Mouse (Mus musculus) kidney, adult 2 months (tissue): ENCODE results near the gene Utrn. TPM values are rescaled to one million over a fixed set of nuclear protein-coding genes. Genes with fewer than 3 reads are reported as not detected.

Source experiments
- DNase-seq: peaks from one replicate; pipeline ENCODE4 v3.0.0; 2021
- H3K27ac ChIP-seq: fragments of 200-500 bp; 2 replicates; pipeline ENCODE4 v1.5.1; 2012; ENCODE audit warnings: low read depth, low read length, control low read depth, inconsistent platforms; ENCODE audit not compliant: insufficient read depth
- H3K27me3 ChIP-seq: fragments of 200-500 bp; replicated peaks from 2 replicates; pipeline ENCODE4 v1.6.1; 2012; ENCODE audit warnings: mild to moderate bottlenecking, moderate library complexity, low read length, inconsistent platforms; ENCODE audit not compliant: control insufficient read depth, insufficient read depth
- H3K36me3 ChIP-seq: fragments of 200-500 bp; 2 replicates; pipeline ENCODE4 v1.6.1; 2012; ENCODE audit warnings: mild to moderate bottlenecking, moderate library complexity, low read length, inconsistent platforms; ENCODE audit not compliant: control insufficient read depth, insufficient read depth
- H3K4me1 ChIP-seq: fragments of 200-500 bp; 2 replicates; pipeline ENCODE4 v1.6.1; 2011; ENCODE audit warnings: low read length; ENCODE audit not compliant: control insufficient read depth, insufficient read depth
- H3K4me3 ChIP-seq: fragments of 200-500 bp; 2 replicates; pipeline ENCODE4 v1.5.1; 2011; ENCODE audit warnings: mild to moderate bottlenecking, low read depth, low read length, control low read depth; ENCODE audit not compliant: insufficient read depth
- CTCF ChIP-seq: fragments of 200-500 bp; conservative IDR thresholded peaks from 2 replicates; pipeline ENCODE4 v1.5.1; 2011; ENCODE audit warnings: low read depth, mild to moderate bottlenecking, control low read depth, low read length, moderate library complexity, mixed read lengths; ENCODE audit not compliant: insufficient read depth, insufficient read length
- POLR2A ChIP-seq: fragments of 200-500 bp; IDR thresholded peaks from one replicate; pipeline ENCODE4 v1.6.1; 2011; ENCODE audit warnings: low read depth, low read length, control low read depth
- WGBS: fragments of 180-500 bp; shearing (Covaris S2); methylation state at CpG from one replicate; pipeline ENCODE4 v1.1.7; 2018; 5-methylcytosine and 5-hydroxymethylcytosine counted together
- polyA plus RNA-seq: library from polyadenylated mRNA; depleted of rRNA; stranded (reverse); fragments of >200 nt; gene quantifications from 2 replicates; pipeline ENCODE4 v1.2.3, GENCODE M21; 2012

Utrn gene
- polyA plus RNA-seq, 1 experiment: 20.8 TPM

DNA sequence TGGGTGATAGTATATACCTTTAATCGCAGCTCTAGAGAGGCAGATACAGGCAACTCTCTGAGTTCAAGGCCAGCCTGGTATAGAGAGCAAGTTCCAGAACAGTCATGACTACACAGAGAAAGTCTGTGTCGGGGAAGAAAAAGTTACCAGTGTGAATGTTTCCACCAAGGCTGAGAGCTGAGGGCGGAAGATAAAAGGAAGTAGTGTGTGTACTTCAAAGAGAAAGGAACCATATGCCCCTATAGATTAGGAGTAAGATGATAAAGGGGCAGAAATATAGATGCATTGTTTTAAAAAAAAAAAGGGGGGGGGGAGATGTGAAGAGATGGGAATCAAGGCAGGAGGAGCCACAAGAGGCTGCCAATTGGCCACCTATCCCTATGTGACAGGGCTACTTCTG is 334.9 kb downstream of the Utrn start:
- H3K36me3 ChIP-seq: no peaks in the 10 kb centered on the region
- no peak for DNase-seq
- H3K4me1 ChIP-seq: no peaks in the 10 kb centered on the region
- H3K4me3 ChIP-seq: no peak overlapping the region
- H3K27ac ChIP-seq: no peak overlapping the region
- 93% methylated on average over 3 of the region's 3 CpGs for WGBS
- no peak for TF ChIP-seq CTCF
- H3K27me3 ChIP-seq: no peaks in the 10 kb centered on the region

- 70% methylated on average over 1 of the region's 1 CpGs for WGBS
- no peaks in the 10 kb centered on the region for H3K4me1 ChIP-seq
- DNase-seq: no peak
- H3K27me3 ChIP-seq: no peaks in the 10 kb centered on the region
- H3K27ac ChIP-seq: no peak overlapping the region
- H3K4me3 ChIP-seq: no peak overlapping the region
- no peak for TF ChIP-seq CTCF
- no peak for TF ChIP-seq POLR2A
- no peaks in the 10 kb centered on the region for H3K36me3 ChIP-seq
Measured at GRCm38 (mm10) chr10:12522078-12522477, 347.1 kb downstream of the Utrn start.

DNA sequence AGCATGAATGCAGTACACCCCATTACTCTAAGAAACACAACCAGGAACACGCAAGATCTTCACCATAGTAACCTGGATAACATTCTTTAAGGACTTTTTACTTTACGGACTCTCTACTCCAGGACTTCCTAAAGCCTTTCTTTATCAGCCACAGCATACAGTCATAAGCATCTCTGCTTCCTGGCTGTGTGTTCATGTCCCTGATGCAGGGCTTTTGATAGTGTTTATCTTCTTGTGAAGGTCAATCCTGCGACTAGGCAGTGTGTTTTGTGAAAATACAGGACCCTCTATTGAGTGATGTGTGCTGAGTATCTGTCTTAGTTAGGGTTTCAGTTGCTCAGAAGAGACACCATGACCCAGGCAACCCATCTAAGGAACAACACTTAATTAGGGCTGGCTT is 351.0 kb downstream of the Utrn start:
- Histone ChIP-seq H3K36me3 (no peaks in the 10 kb centered on the region), H3K4me3 (no peak overlapping the region), H3K27ac (no peak overlapping the region), H3K4me1 (no peaks in the 10 kb centered on the region), H3K27me3 (no peaks in the 10 kb centered on the region)
- WGBS: 85% methylated on average over 3 of the region's 3 CpGs
- no peak for DNase-seq
- TF ChIP-seq POLR2A (no peak), CTCF (no peak)

- no peak for DNase-seq
- H3K27ac ChIP-seq: no peak overlapping the region
- H3K36me3 ChIP-seq: 0 out of 2 replicates have a peak, but pooled peaks cover 1% of the 10 kb centered on the region
- H3K4me1 ChIP-seq: no peaks in the 10 kb centered on the region
- no peaks in the 10 kb centered on the region for H3K27me3 ChIP-seq
- WGBS: 86% methylated on average over 7 of the region's 7 CpGs
- H3K4me3 ChIP-seq: no peak overlapping the region
- TF ChIP-seq POLR2A: no peak
- TF ChIP-seq CTCF: no peak
Measured at GRCm38 (mm10) chr10:12505568-12505967, 363.6 kb downstream of the Utrn start.

- Histone ChIP-seq H3K36me3 (0 out of 2 replicates have a peak, but pooled peaks cover 1% of the 10 kb centered on the region), H3K4me3 (no peak overlapping the region), H3K4me1 (no peaks in the 10 kb centered on the region), H3K27ac (no peak overlapping the region), H3K27me3 (no peaks in the 10 kb centered on the region)
- TF ChIP-seq POLR2A: no peak
- no peak for DNase-seq
- 93% methylated on average over 5 of the region's 5 CpGs for WGBS
Measured at GRCm38 (mm10) chr10:12500489-12500888, 368.7 kb downstream of the Utrn start.

DNA sequence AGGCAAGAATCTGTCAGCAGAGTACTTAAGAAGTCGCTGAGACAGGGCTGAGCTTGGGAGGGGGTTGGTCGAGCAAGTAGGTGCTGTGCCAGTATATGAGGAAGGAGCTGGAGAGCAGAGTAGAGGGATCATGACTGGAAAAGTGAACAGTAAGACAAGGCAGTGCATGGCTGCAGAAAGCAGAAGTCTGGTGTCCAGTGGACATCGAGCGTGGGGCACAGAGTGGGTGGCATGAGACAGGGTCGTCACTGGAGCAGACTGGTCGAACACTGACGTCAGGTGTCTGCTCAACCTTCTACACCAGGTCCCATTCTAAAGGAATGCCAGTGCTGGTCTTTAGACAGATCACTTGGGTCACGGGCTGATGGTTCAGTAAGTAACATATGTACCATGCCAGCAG is 371.6 kb downstream of the Utrn start:
- H3K36me3 ChIP-seq: 0 out of 2 replicates have a peak, but pooled peaks cover 1% of the 10 kb centered on the region
- H3K4me1 ChIP-seq: no peaks in the 10 kb centered on the region
- no peak for DNase-seq
- H3K4me3 ChIP-seq: no peak overlapping the region
- TF ChIP-seq POLR2A (no peak), CTCF (no peak)
- 85% methylated on average over 8 of the region's 8 CpGs for WGBS
- no peak overlapping the region for H3K27ac ChIP-seq
- no peaks in the 10 kb centered on the region for H3K27me3 ChIP-seq

DNA sequence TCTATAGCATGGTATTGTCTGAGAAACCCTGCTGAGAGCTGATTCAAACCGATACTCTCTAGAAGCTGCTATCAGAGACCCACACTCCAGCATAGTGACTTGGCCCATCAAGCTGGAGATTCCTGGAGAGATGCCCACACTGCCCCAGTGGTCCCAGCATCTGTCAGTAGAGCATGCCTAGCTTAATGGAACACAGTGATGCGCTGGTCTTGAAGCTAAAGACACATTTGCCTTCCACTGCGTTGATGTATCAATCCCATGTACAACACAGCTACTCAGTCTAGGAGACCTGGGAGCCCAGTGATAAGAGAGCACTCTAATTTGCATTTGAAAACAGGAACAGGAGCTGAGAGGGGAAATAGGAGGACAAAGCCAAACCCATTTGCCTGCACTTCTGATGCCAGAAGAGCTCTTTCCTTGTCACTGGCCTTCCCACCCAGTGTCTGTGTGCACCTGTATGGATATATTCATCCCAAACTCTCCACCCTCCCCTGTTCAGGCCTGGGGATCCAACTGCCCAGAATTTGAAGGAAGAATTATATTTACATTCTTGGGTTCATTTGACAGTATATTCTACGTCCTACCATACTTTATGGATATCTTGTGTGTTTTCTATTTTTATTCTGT is 379.5 kb downstream of the Utrn start:
- 87% methylated on average over 4 of the region's 4 CpGs for WGBS
- TF ChIP-seq POLR2A: no peak
- no peak for TF ChIP-seq CTCF
- Histone ChIP-seq H3K36me3 (no peaks in the 10 kb centered on the region), H3K27me3 (no peaks in the 10 kb centered on the region), H3K27ac (no peak overlapping the region), H3K4me1 (no peaks in the 10 kb centered on the region), H3K4me3 (no peak overlapping the region)
- DNase-seq: no peak

GRCm38 (mm10) chr10:12488518-12488917 is 380.6 kb downstream of the Utrn start:
- no peaks in the 10 kb centered on the region for H3K4me1 ChIP-seq
- no peak overlapping the region for H3K27ac ChIP-seq
- H3K4me3 ChIP-seq: no peak overlapping the region
- peak; percentile 14 for DNase-seq
- TF ChIP-seq POLR2A (no peak), CTCF (no peak)
- WGBS: 54% methylated on average over 3 of the region's 3 CpGs
- H3K36me3 ChIP-seq: no peaks in the 10 kb centered on the region
- no peaks in the 10 kb centered on the region for H3K27me3 ChIP-seq
